Mouse (Mus musculus): Measurements from ENCODE around the gene Prrx2. TPM values are rescaled to one million over a fixed set of nuclear protein-coding genes. Genes with fewer than 3 reads are reported as not detected.

Prrx2 gene
- polyA plus RNA-seq, 1 experiment = not detected

DNA sequence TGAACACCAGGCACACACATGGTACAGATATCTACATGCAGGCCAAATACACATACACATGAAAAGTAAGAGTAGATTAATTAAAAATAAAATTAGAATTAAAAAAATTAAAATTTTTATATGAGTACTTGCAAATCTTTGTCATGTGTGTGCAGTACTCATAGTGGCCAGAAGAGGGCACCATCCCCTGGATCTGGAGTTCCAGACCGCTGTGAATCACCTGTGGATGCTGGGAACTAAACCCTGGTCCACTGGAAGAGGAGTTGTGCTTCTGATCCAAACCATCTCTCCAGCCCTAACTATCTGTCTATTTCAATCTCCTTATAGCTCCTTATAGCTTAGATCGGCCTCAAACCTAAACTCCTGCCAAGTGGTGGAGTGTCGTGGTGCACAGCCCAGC lies 13.7 kb upstream of the Prrx2 start:
- H3K4me3 ChIP-seq (replicated peaks) = no peak overlapping the region
- TF ChIP-seq GATA1 (IDR thresholded peaks at IDR 0.05; ENCODE audit: borderline replicate concordance, low read length) = no peak
- no peak for TF ChIP-seq FLI1 (IDR thresholded peaks at IDR 0.05; ENCODE audit: low read length)
- peaks cover 96% of the 10 kb centered on the region for H3K36me3 ChIP-seq (replicated peaks; ENCODE audit: low read length)
- H3K27me3 ChIP-seq (replicated peaks) = no peaks in the 10 kb centered on the region
- peaks cover 45% of the 10 kb centered on the region for H3K4me1 ChIP-seq
- H3K9me3 ChIP-seq = 0 out of 2 replicates have a peak, but pooled peaks cover 3% of the 10 kb centered on the region

DNA sequence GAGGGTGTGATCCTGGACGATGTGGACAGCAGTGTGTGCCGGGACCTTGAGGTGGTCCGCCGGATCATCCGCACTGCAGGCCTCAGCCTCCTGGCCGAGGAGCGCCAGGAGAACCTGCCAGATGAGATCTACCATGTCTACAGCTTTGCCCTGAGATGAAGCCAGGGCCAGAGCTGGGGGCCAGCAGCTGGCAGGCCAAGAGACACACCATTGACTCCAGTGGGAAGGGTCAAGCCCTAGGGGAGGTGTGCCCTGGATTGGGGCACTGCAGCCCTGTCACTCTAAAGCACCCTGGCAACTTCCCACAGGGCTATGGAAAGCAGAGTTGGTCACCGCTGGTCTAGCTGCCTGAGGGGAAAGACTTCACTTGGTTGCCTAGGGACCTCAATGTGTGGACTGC lies 12.3 kb upstream of the Prrx2 start:
- peaks cover 57% of the 10 kb centered on the region for H3K4me1 ChIP-seq
- TF ChIP-seq GATA1 (IDR thresholded peaks at IDR 0.05; ENCODE audit: borderline replicate concordance, low read length) (no peak), FLI1 (IDR thresholded peaks at IDR 0.05; ENCODE audit: low read length) (no peak)
- 0 out of 2 replicates have a peak, but pooled peaks cover 3% of the 10 kb centered on the region for H3K9me3 ChIP-seq
- no peaks in the 10 kb centered on the region for H3K27me3 ChIP-seq (replicated peaks)
- no peak overlapping the region for H3K4me3 ChIP-seq (replicated peaks)
- peaks cover 95% of the 10 kb centered on the region for H3K36me3 ChIP-seq (replicated peaks; ENCODE audit: low read length)

GRCm38 (mm10) chr2:30823385-30824153 lies 11.2 kb upstream of the Prrx2 start:
- no peak overlapping the region for H3K4me3 ChIP-seq (replicated peaks)
- H3K4me1 ChIP-seq = peaks cover 53% of the 10 kb centered on the region
- H3K36me3 ChIP-seq (replicated peaks; ENCODE audit: low read length) = peaks cover 84% of the 10 kb centered on the region
- TF ChIP-seq GATA1 (IDR thresholded peaks at IDR 0.05; ENCODE audit: borderline replicate concordance, low read length) (no peak), FLI1 (IDR thresholded peaks at IDR 0.05; ENCODE audit: low read length) (no peak)
- no peaks in the 10 kb centered on the region for H3K27me3 ChIP-seq (replicated peaks)
- 0 out of 2 replicates have a peak, but pooled peaks cover 3% of the 10 kb centered on the region for H3K9me3 ChIP-seq

GRCm38 (mm10) chr2:30826825-30827748 lies 7.7 kb upstream of the Prrx2 start:
- H3K36me3 ChIP-seq (replicated peaks; ENCODE audit: low read length) = peaks cover 50% of the 10 kb centered on the region
- H3K9me3 ChIP-seq = no peaks in the 10 kb centered on the region
- H3K27me3 ChIP-seq (replicated peaks) = peaks cover 15% of the 10 kb centered on the region
- peaks cover 37% of the 10 kb centered on the region for H3K4me1 ChIP-seq
- H3K4me3 ChIP-seq (replicated peaks) = peak overlapping the region; percentile 99
- no peak for TF ChIP-seq FLI1 (IDR thresholded peaks at IDR 0.05; ENCODE audit: low read length)
- no peak for TF ChIP-seq GATA1 (IDR thresholded peaks at IDR 0.05; ENCODE audit: borderline replicate concordance, low read length)

GRCm38 (mm10) chr2:30827749-30828475 lies 6.9 kb upstream of the Prrx2 start:
- H3K36me3 ChIP-seq (replicated peaks; ENCODE audit: low read length) = peaks cover 42% of the 10 kb centered on the region
- H3K9me3 ChIP-seq = no peaks in the 10 kb centered on the region
- peaks cover 19% of the 10 kb centered on the region for H3K27me3 ChIP-seq (replicated peaks)
- peaks cover 37% of the 10 kb centered on the region for H3K4me1 ChIP-seq
- H3K4me3 ChIP-seq (replicated peaks) = peak overlapping the region; percentile 99
- TF ChIP-seq GATA1 (IDR thresholded peaks at IDR 0.05; ENCODE audit: borderline replicate concordance, low read length) (no peak), FLI1 (IDR thresholded peaks at IDR 0.05; ENCODE audit: low read length) (peak; percentile 100)

GRCm38 (mm10) chr2:30829315-30829714 lies 5.5 kb upstream of the Prrx2 start:
- TF ChIP-seq GATA1 (IDR thresholded peaks at IDR 0.05; ENCODE audit: borderline replicate concordance, low read length) (no peak), FLI1 (IDR thresholded peaks at IDR 0.05; ENCODE audit: low read length) (no peak)
- H3K9me3 ChIP-seq = no peaks in the 10 kb centered on the region
- no peak overlapping the region for H3K4me3 ChIP-seq (replicated peaks)
- H3K27me3 ChIP-seq (replicated peaks) = peaks cover 33% of the 10 kb centered on the region
- peaks cover 35% of the 10 kb centered on the region for H3K4me1 ChIP-seq
- H3K36me3 ChIP-seq (replicated peaks; ENCODE audit: low read length) = peaks cover 28% of the 10 kb centered on the region

GRCm38 (mm10) chr2:30830283-30830795 lies 4.4 kb upstream of the Prrx2 start, which contains the start of gene Asb6:
Gene Asb6, minus strand, starts transcription at chr2:30830333.
- Histone ChIP-seq H3K36me3 (replicated peaks; ENCODE audit: low read length) (peaks cover 17% of the 10 kb centered on the region), H3K27me3 (replicated peaks) (peaks cover 42% of the 10 kb centered on the region), H3K4me3 (replicated peaks) (no peak within 1 kb of the TSS), H3K4me1 (peaks cover 35% of the 10 kb centered on the region), H3K9me3 (no peaks in the 10 kb centered on the region)
- TF ChIP-seq GATA1 (IDR thresholded peaks at IDR 0.05; ENCODE audit: borderline replicate concordance, low read length) = no peak
- no peak for TF ChIP-seq FLI1 (IDR thresholded peaks at IDR 0.05; ENCODE audit: low read length)

DNA sequence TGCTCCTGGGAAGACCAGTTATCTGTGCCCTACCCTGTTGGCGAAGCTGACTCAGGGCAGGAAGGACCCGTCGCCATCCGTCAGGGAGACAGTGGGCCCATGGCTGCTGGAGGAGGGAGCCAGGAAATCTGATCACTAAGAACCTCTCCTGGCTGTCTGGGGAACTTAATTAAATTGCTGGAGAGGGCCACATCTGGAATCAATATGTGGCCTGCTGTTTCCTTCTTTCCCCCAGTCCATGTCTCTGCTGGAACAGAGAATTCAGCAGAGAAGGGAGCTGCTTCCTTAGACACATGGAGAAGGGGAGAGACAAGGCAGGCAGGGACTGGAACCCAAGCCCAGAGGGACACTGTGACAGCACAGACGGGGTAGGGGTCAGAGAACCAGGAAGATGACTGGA lies 1.1 kb upstream of the Prrx2 start:
- peaks cover 12% of the 10 kb centered on the region for H3K4me1 ChIP-seq
- no peak overlapping the region for H3K4me3 ChIP-seq (replicated peaks)
- TF ChIP-seq GATA1 (IDR thresholded peaks at IDR 0.05; ENCODE audit: borderline replicate concordance, low read length) (no peak), FLI1 (IDR thresholded peaks at IDR 0.05; ENCODE audit: low read length) (no peak)
- H3K9me3 ChIP-seq = no peaks in the 10 kb centered on the region
- no peaks in the 10 kb centered on the region for H3K36me3 ChIP-seq (replicated peaks; ENCODE audit: low read length)
- H3K27me3 ChIP-seq (replicated peaks) = peaks cover 72% of the 10 kb centered on the region

Measured in megakaryocyte, embryonic 14.5 days (primary cell).